Mouse (Mus musculus) midbrain, postnatal 0 days (tissue): ENCODE results near the gene Csdc2. TPM values are rescaled to one million over a fixed set of nuclear protein-coding genes. Genes with fewer than 3 reads are reported as not detected.

Experiments
- ATAC-seq: fragments of 200-750 bp; cut with Nextera tagmentation; 2 replicates; pipeline ENCODE4 v1.8.0; 2017; ENCODE audit warnings: moderate number of reproducible peaks, mild to moderate bottlenecking, moderate TSS enrichment, moderate library complexity; ENCODE audit not compliant: low FRiP score
- DNase-seq: peaks from one replicate; pipeline ENCODE4 v3.0.0-alpha.2; 2015; ENCODE audit warnings: low spot score
- H3K27ac ChIP-seq: fragments of 300-500 bp; sonication (generic); 2 replicates; pipeline ENCODE4 v1.5.1; 2014; ENCODE audit warnings: low read depth, mild to moderate bottlenecking, low read length, mixed read lengths
- H3K27me3 ChIP-seq: fragments of 300-500 bp; sonication (generic); 2 replicates; pipeline ENCODE4 v1.6.1; 2014; ENCODE audit warnings: low read length, control low read depth, mixed read lengths; ENCODE audit not compliant: insufficient read depth
- H3K36me3 ChIP-seq: fragments of 300-500 bp; sonication (generic); 2 replicates; pipeline ENCODE4 v1.6.1; 2014; ENCODE audit warnings: low read length, control low read depth, mixed read lengths; ENCODE audit not compliant: insufficient read depth
- H3K4me1 ChIP-seq: fragments of 300-500 bp; sonication (generic); 2 replicates; pipeline ENCODE4 v1.6.1; 2014; ENCODE audit warnings: mild to moderate bottlenecking, control low read depth, antibody characterized with exemption, low read length, mixed read lengths; ENCODE audit not compliant: insufficient read depth
- H3K4me2 ChIP-seq: fragments of 300-500 bp; sonication (generic); 2 replicates; pipeline ENCODE4 v1.6.1; 2014; ENCODE audit warnings: low read depth, mild to moderate bottlenecking, low read length, mixed read lengths; ENCODE audit not compliant: poor library complexity, severe bottlenecking
- H3K4me3 ChIP-seq: fragments of 300-500 bp; sonication (generic); 2 replicates; pipeline ENCODE4 v1.5.1; 2014; ENCODE audit warnings: low read depth, mild to moderate bottlenecking, low read length, moderate library complexity
- H3K9ac ChIP-seq: fragments of 300-500 bp; sonication (generic); replicated peaks from 2 replicates; pipeline ENCODE4 v1.6.1; 2014; ENCODE audit warnings: mild to moderate bottlenecking, low read length, moderate library complexity, mixed read lengths; ENCODE audit not compliant: poor library complexity, severe bottlenecking
- H3K9me3 ChIP-seq: fragments of 300-500 bp; sonication (generic); 2 replicates; pipeline ENCODE4 v1.6.1; 2016; ENCODE audit warnings: low read length, control low read depth
- CTCF ChIP-seq: IDR thresholded peaks from 2 replicates; pipeline ENCODE4 v1.5.1; 2016; ENCODE audit warnings: antibody characterized with exemption, mild to moderate bottlenecking
- WGBS: fragments of 180-500 bp; shearing (Covaris S2); extraction: QIAGEN DNeasy Blood & Tissue Kit; methylation state at CpG from one replicate; pipeline ENCODE4 v1.1.7; 2014; 5-methylcytosine and 5-hydroxymethylcytosine counted together
- polyA plus RNA-seq: library from polyadenylated mRNA; unstranded; fragments of >200 nt; fragmentation: Nextera tagmentation; extraction: Ambion mirVana; gene quantifications from 2 replicates; pipeline ENCODE4 v1.2.1, GENCODE M21; 2015
- total RNA-seq: library from RNA; depleted of rRNA; stranded (reverse); fragments of >200 nt; gene quantifications from 2 replicates; pipeline ENCODE4 v1.2.3, GENCODE M21; 2014

The Csdc2 gene
- total and polyA plus RNA-seq, 2 experiments from 2014 or later, result 196 to 323 TPM

- TF ChIP-seq CTCF, result no peak
- 89% methylated on average over 3 of the region's 3 CpGs for WGBS
- ATAC-seq (no peak), DNase-seq (no peak)
- no peak overlapping the region for H3K4me3 ChIP-seq
- H3K9ac ChIP-seq, result no peak overlapping the region
- H3K36me3 ChIP-seq, result peaks cover 17% of the 10 kb centered on the region
- no peak overlapping the region for H3K27ac ChIP-seq
- H3K9me3 ChIP-seq, result no peaks in the 10 kb centered on the region
- H3K4me1 ChIP-seq, result no peaks in the 10 kb centered on the region
- no peaks in the 10 kb centered on the region for H3K27me3 ChIP-seq
- no peak overlapping the region for H3K4me2 ChIP-seq
Measured at GRCm38 (mm10) chr15:81958906-81959305, 22.3 kb downstream of the Csdc2 start.

DNA sequence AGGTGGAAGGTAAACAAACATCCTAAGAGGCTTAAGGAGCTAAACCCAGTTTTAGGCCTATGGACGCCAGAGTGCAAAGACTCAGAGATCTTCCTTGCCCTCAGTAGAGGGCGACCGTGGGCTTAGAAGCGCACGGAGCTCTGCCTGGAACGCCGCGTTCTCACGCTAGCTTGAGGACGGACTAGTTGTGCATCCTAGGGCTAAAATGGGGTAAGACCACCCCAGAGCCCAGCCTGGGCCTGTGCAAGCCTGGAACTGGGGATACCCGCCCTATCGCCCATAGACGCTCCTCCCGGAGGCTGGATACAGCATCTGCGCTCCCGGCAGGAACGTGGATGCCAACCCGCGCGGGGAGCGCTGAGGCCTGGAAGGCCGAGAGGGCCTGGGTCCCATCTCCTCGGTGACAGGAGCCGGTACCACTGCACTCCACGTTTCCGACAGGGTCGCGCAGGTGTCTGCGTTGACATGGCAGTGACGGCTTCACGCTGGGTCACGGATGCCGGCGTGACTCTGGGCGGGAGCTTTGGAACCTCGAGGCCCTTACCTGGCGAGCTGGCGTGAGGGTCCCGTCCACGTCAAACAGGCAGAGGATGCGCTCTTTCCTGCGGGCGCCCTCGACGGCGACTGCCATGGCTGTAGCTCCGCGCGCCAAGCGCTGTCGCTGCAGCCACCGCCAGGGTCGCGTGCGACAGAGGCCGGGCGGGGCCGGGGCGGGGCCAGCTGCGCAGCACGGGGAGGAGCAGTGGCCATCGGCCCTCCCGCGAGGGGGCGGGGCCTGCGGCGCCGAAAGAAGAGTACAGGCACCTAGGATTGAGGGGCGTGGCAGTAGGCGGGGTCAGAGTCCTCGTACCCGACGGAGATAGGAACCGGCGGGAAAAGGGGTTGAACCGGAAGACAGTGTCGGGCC is 23.9 kb downstream of the Csdc2 start, which contains the start of gene Pmm1:
Gene Pmm1, minus strand, starts transcription at position 760 of the 907 bp plus-strand sequence.
- H3K27ac ChIP-seq, result peak within 1 kb of the TSS; percentile 93
- under 1% methylated on average over 71 of the region's 77 CpGs for WGBS
- peak; percentile 96 for ATAC-seq

GRCm38 (mm10) chr15:81961078-81961451 is 24.5 kb downstream of the Csdc2 start:
- no peaks in the 10 kb centered on the region for H3K27me3 ChIP-seq
- peak overlapping the region; percentile 75 for H3K4me2 ChIP-seq
- DNase-seq (no peak), ATAC-seq (0 out of 2 replicates have a peak, but pooled peaks have one; percentile 4)
- no peak for TF ChIP-seq CTCF
- H3K4me1 ChIP-seq, result no peaks in the 10 kb centered on the region
- H3K36me3 ChIP-seq, result no peaks in the 10 kb centered on the region
- peak overlapping the region; percentile 93 for H3K27ac ChIP-seq
- no peaks in the 10 kb centered on the region for H3K9me3 ChIP-seq
- WGBS, result 4% methylated on average over 4 of the region's 8 CpGs
- peak overlapping the region; percentile 77 for H3K9ac ChIP-seq
- H3K4me3 ChIP-seq, result peak overlapping the region; percentile 67

More for the DNA sequence above, 23.9 kb downstream of the Csdc2 start, which contains the start of gene Pmm1:
- Histone ChIP-seq H3K27me3 (no peaks in the 10 kb centered on the region), H3K4me1 (no peaks in the 10 kb centered on the region), H3K9ac (peak within 1 kb of the TSS; percentile 77), H3K4me2 (peak within 1 kb of the TSS; percentile 75), H3K9me3 (no peaks in the 10 kb centered on the region), H3K4me3 (peak within 1 kb of the TSS; percentile 67), H3K36me3 (peaks cover 2% of the 10 kb centered on the region; the same call in 1 of the 2 replicates)
- peak; percentile 80 for TF ChIP-seq CTCF
- DNase-seq, result peak; percentile 98

DNA sequence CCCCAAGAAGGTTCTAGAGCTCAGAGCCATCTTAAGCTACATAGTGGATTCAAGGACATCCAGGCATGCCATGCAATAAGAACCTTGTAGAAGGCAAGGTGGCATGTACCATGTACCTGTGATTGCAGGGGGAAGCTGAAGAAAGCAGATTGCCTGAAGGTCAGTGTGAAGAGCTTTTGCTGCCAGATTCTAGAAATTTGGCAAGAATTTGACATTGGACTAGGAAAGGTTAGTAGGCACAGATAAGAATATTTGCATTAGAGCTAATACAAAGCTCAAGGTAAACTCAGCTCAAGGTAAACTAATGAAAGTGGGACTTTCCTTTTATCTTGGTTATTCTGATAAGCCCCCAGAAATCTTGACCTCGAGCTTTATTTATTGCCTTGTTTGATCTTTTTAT is 27.7 kb downstream of the Csdc2 start:
- Histone ChIP-seq H3K4me3 (no peak overlapping the region), H3K4me2 (no peak overlapping the region), H3K36me3 (no peaks in the 10 kb centered on the region), H3K4me1 (no peaks in the 10 kb centered on the region), H3K9ac (no peak overlapping the region), H3K27ac (no peak overlapping the region), H3K9me3 (no peaks in the 10 kb centered on the region), H3K27me3 (no peaks in the 10 kb centered on the region)
- TF ChIP-seq CTCF, result no peak
- ATAC-seq (no peak), DNase-seq (no peak)
- WGBS, result 63% methylated on average over 1 of the region's 1 CpGs

- no peak overlapping the region for H3K9ac ChIP-seq
- no peaks in the 10 kb centered on the region for H3K27me3 ChIP-seq
- no peaks in the 10 kb centered on the region for H3K36me3 ChIP-seq
- no peak for DNase-seq
- 0 out of 2 replicates have a peak, but pooled peaks have one; percentile 1 for TF ChIP-seq CTCF
- 31% methylated on average over 4 of the region's 4 CpGs for WGBS
- no peak overlapping the region for H3K4me2 ChIP-seq
- no peak overlapping the region for H3K27ac ChIP-seq
- H3K4me1 ChIP-seq, result no peaks in the 10 kb centered on the region
- no peak overlapping the region for H3K4me3 ChIP-seq
- ATAC-seq, result no peak
- no peaks in the 10 kb centered on the region for H3K9me3 ChIP-seq
Measured at GRCm38 (mm10) chr15:81964980-81965545, 28.5 kb downstream of the Csdc2 start.
